Mouse (Mus musculus) kidney, adult 2 months (tissue): ENCODE data around the gene Gfod1.

ENCODE experiments used
- CTCF ChIP-seq: fragments of 200-500 bp; conservative IDR thresholded peaks from 2 replicates; pipeline ENCODE4 v1.5.1; 2011; ENCODE audit warnings: low read depth, mild to moderate bottlenecking, control low read depth, low read length, moderate library complexity, mixed read lengths; ENCODE audit not compliant: insufficient read depth, insufficient read length
- POLR2A ChIP-seq: fragments of 200-500 bp; IDR thresholded peaks from one replicate; pipeline ENCODE4 v1.6.1; 2011; ENCODE audit warnings: low read depth, low read length, control low read depth

DNA sequence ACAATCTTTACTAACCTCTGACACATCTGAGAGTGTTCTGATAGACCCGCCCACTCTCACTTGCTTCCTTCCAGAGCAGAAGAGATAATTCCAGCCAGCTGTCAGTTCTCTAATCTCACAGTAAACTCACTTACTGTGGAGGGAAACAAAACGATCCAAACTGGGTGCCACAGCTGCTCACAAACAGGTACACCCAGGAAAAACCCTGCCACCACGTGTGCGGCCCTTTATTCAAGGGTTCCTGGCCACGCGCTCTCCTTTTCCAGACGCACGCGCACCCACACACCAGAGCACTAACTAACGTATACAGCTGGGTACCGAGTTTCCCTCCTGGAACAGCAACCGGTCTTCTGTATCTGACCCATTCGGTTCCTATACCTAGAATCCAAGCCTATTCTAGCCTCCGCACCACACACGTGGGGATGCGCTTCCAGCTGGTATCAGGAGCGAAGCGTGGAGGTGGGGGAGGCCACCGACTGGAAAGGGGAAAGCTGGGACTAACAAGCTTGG, 1.3 kb downstream of the Gfod1 start:
- TF ChIP-seq CTCF (no peak), POLR2A (no peak)
